Mouse (Mus musculus): ENCODE measurements around the gene Fam120a. TPM values are rescaled to one million over a fixed set of nuclear protein-coding genes. Genes with fewer than 3 reads are reported as not detected.

Fam120a gene
- polyA plus RNA-seq, 1 experiment from 2014 or later: 15.3 TPM

DNA sequence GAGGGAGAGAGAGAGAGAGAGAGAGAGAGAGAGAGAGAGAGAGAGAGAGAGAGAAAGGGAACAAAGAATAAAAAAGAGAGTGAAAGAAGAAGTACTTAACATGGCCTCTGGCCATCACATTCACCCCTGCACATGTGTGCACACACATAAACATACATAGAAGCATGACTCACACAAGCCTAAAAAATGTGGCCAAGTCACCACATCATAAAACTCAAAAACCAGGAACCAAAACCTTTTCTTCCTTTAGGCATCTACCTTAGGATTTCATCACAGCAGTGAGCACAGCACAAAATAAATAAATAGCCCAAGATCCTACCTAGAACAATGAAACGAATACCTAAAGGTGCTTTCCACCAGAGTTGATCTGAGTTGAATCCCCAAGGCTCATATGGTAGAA, 105.9 kb downstream of the Fam120a start:
- H3K9me3 ChIP-seq: no peaks in the 10 kb centered on the region
- no peak overlapping the region for H3K4me2 ChIP-seq (replicated peaks)
- no peak overlapping the region for H3K4me3 ChIP-seq
- H3K27me3 ChIP-seq (replicated peaks): no peaks in the 10 kb centered on the region
- no peak overlapping the region for H3K9ac ChIP-seq
- WGBS: 97% methylated on average over 1 of the region's 1 CpGs
- H3K36me3 ChIP-seq: peaks cover 4% of the 10 kb centered on the region; the same call in 1 of the 2 replicates
- peaks cover 31% of the 10 kb centered on the region for H3K4me1 ChIP-seq
- H3K27ac ChIP-seq: no peak overlapping the region
- ATAC-seq (ENCODE audit: low FRiP score, low read depth): no peak

- peaks cover 4% of the 10 kb centered on the region; the same call in 1 of the 2 replicates for H3K36me3 ChIP-seq
- no peak for ATAC-seq (ENCODE audit: low FRiP score, low read depth)
- no peak overlapping the region for H3K4me3 ChIP-seq
- H3K9me3 ChIP-seq: no peaks in the 10 kb centered on the region
- 71% methylated on average over 4 of the region's 4 CpGs for WGBS
- H3K27ac ChIP-seq: no peak overlapping the region
- H3K27me3 ChIP-seq (replicated peaks): no peaks in the 10 kb centered on the region
- H3K4me2 ChIP-seq (replicated peaks): no peak overlapping the region
- H3K9ac ChIP-seq: 0 out of 2 replicates have a peak overlapping the region, but pooled peaks have one; percentile 13
- H3K4me1 ChIP-seq: peaks cover 53% of the 10 kb centered on the region
These were observed 109.0 kb downstream of the Fam120a start for GRCm38 (mm10) chr13:48858779-48859178.

DNA sequence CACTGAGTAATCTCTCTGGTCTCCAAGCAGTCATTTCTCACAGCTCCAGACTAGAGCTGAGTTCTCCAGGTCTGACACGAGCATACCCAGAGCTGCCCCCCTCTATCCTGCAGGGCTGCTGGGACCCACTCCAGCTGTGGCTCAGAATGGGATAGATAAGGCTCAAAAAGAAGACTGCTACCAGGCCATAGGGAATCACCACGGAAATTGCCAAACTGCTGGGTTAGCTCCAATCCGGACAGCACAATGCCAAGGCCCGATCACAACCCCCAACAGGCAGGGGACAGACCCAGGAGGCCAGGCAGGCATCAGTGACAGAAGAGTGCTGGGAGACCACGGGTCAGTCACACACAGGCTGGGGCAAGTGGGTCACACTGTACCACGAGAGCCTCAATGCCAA, 109.8 kb downstream of the Fam120a start:
- 75% methylated on average over 6 of the region's 6 CpGs for WGBS
- 0 out of 2 replicates have a peak, but pooled peaks have one; percentile 26 for ATAC-seq (ENCODE audit: low FRiP score, low read depth)
- Histone ChIP-seq H3K4me2 (replicated peaks) (no peak overlapping the region), H3K27ac (no peak overlapping the region), H3K4me3 (no peak overlapping the region), H3K4me1 (peaks cover 49% of the 10 kb centered on the region), H3K27me3 (replicated peaks) (no peaks in the 10 kb centered on the region), H3K9ac (no peak overlapping the region), H3K9me3 (no peaks in the 10 kb centered on the region), H3K36me3 (peaks cover 4% of the 10 kb centered on the region; the same call in 1 of the 2 replicates)

DNA sequence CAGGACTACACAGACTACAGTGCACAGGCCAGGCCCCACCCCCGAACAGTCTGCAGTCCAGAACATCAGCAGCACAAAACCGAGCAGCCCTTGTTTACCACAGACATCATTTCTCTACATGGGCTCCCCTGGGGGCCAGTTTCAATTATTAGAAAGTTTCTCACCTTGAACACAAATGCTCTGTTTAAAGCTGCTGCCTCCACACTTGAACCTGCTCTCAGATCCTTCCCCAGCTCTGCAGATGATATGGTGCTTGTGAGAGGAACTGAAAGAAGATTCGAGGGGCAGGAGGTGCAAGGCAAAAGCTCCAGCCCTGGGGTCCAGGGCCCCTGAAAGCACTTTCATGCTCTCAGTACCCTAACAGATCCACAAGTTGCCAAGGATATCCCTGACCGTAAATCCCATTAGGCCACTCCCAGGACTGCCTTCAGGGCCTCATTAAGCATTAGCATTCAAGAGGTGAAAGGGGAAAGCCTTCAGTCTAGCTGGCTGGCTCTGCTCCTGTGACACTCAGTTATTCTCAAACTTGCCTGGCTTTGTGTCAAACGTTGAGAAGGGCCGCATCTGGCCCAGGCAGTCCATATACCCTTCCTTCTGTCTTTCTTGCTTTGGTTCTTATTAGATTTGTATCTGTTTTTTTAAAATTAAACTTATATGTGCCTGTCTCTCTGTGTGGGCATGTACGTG, 110.4 kb downstream of the Fam120a start:
- Histone ChIP-seq H3K36me3 (peaks cover 4% of the 10 kb centered on the region; the same call in 1 of the 2 replicates), H3K9ac (0 out of 2 replicates have a peak overlapping the region, but pooled peaks have one; percentile 5), H3K4me3 (no peak overlapping the region), H3K4me1 (peaks cover 49% of the 10 kb centered on the region), H3K4me2 (replicated peaks) (no peak overlapping the region), H3K9me3 (no peaks in the 10 kb centered on the region), H3K27ac (no peak overlapping the region), H3K27me3 (replicated peaks) (no peaks in the 10 kb centered on the region)
- 49% methylated on average over 7 of the region's 7 CpGs for WGBS
- ATAC-seq (ENCODE audit: low FRiP score, low read depth): 0 out of 2 replicates have a peak, but pooled peaks have one; percentile 36

- Histone ChIP-seq H3K27ac (no peak overlapping the region), H3K4me1 (peaks cover 61% of the 10 kb centered on the region), H3K36me3 (no peaks in the 10 kb centered on the region), H3K9me3 (no peaks in the 10 kb centered on the region), H3K4me2 (replicated peaks) (no peak overlapping the region), H3K9ac (no peak overlapping the region), H3K4me3 (no peak overlapping the region), H3K27me3 (replicated peaks) (no peaks in the 10 kb centered on the region)
- WGBS: 52% methylated on average over 3 of the region's 3 CpGs
- ATAC-seq (ENCODE audit: low FRiP score, low read depth): no peak
These were observed 113.9 kb downstream of the Fam120a start for GRCm38 (mm10) chr13:48853947-48854346.

- Histone ChIP-seq H3K27ac (no peak overlapping the region), H3K9me3 (no peaks in the 10 kb centered on the region), H3K4me2 (replicated peaks) (no peak overlapping the region), H3K4me1 (peaks cover 61% of the 10 kb centered on the region), H3K4me3 (no peak overlapping the region), H3K27me3 (replicated peaks) (no peaks in the 10 kb centered on the region), H3K36me3 (no peaks in the 10 kb centered on the region), H3K9ac (no peak overlapping the region)
- WGBS: 48% methylated on average over 2 of the region's 2 CpGs
- ATAC-seq (ENCODE audit: low FRiP score, low read depth): no peak
These were observed 114.3 kb downstream of the Fam120a start for GRCm38 (mm10) chr13:48853475-48853874.

GRCm38 (mm10) chr13:48852859-48853258, 115.0 kb downstream of the Fam120a start:
- H3K9ac ChIP-seq: no peak overlapping the region
- H3K4me2 ChIP-seq (replicated peaks): no peak overlapping the region
- no peaks in the 10 kb centered on the region for H3K9me3 ChIP-seq
- no peak overlapping the region for H3K27ac ChIP-seq
- no peak for ATAC-seq (ENCODE audit: low FRiP score, low read depth)
- H3K27me3 ChIP-seq (replicated peaks): no peaks in the 10 kb centered on the region
- peaks cover 58% of the 10 kb centered on the region for H3K4me1 ChIP-seq
- WGBS: 69% methylated on average over 3 of the region's 3 CpGs
- H3K36me3 ChIP-seq: no peaks in the 10 kb centered on the region
- H3K4me3 ChIP-seq: no peak overlapping the region

GRCm38 (mm10) chr13:48851719-48852118, 116.1 kb downstream of the Fam120a start:
- H3K9ac ChIP-seq: no peak overlapping the region

DNA sequence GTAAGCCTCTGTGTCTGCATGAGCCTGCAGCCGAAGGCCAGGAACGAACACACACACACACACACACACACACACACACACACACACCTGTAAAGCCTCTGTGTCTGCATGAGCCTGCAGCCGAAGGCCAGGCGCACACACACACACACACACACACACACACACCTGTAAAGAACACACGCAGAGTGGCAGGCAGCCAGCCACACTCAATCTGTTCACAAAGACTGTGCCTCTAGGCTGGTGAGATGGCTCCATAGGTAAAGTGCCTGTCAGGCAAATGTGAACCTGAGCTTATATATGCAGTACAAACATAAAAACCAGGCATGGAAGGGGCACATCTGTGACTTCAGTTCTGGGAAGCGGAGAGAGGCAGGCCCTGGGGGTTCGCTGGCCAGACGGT, 117.0 kb downstream of the Fam120a start:
- no peak overlapping the region for H3K27ac ChIP-seq

More at GRCm38 (mm10) chr13:48851719-48852118, 116.1 kb downstream of the Fam120a start:
- peaks cover 46% of the 10 kb centered on the region for H3K4me1 ChIP-seq
- no peaks in the 10 kb centered on the region for H3K27me3 ChIP-seq (replicated peaks)
- no peaks in the 10 kb centered on the region for H3K9me3 ChIP-seq
- 95% methylated on average over 5 of the region's 5 CpGs for WGBS
- no peak overlapping the region for H3K4me3 ChIP-seq
- H3K36me3 ChIP-seq: no peaks in the 10 kb centered on the region
- no peak overlapping the region for H3K27ac ChIP-seq
- no peak overlapping the region for H3K4me2 ChIP-seq (replicated peaks)
- no peak for ATAC-seq (ENCODE audit: low FRiP score, low read depth)

GRCm38 (mm10) chr13:48850326-48850725, 117.5 kb downstream of the Fam120a start:
- Histone ChIP-seq H3K36me3 (no peaks in the 10 kb centered on the region), H3K4me2 (replicated peaks) (no peak overlapping the region), H3K4me1 (peaks cover 41% of the 10 kb centered on the region), H3K27me3 (replicated peaks) (no peaks in the 10 kb centered on the region), H3K27ac (no peak overlapping the region), H3K4me3 (no peak overlapping the region), H3K9ac (no peak overlapping the region), H3K9me3 (no peaks in the 10 kb centered on the region)
- no peak for ATAC-seq (ENCODE audit: low FRiP score, low read depth)
- 71% methylated on average over 2 of the region's 2 CpGs for WGBS

More for the DNA sequence above, 117.0 kb downstream of the Fam120a start:
- Histone ChIP-seq H3K9ac (0 out of 2 replicates have a peak overlapping the region, but pooled peaks have one; percentile 21), H3K4me3 (no peak overlapping the region), H3K27me3 (replicated peaks) (no peaks in the 10 kb centered on the region), H3K4me2 (replicated peaks) (no peak overlapping the region), H3K9me3 (no peaks in the 10 kb centered on the region), H3K36me3 (no peaks in the 10 kb centered on the region), H3K4me1 (peaks cover 41% of the 10 kb centered on the region)
- ATAC-seq (ENCODE audit: low FRiP score, low read depth): no peak
- 85% methylated on average over 8 of the region's 8 CpGs for WGBS

GRCm38 (mm10) chr13:48849155-48849554, 118.7 kb downstream of the Fam120a start:
- Histone ChIP-seq H3K27ac (no peak overlapping the region), H3K4me1 (peaks cover 30% of the 10 kb centered on the region), H3K9ac (no peak overlapping the region; the same call in 1 of the 2 replicates), H3K4me2 (replicated peaks) (no peak overlapping the region), H3K4me3 (no peak overlapping the region), H3K9me3 (no peaks in the 10 kb centered on the region), H3K27me3 (replicated peaks) (no peaks in the 10 kb centered on the region), H3K36me3 (no peaks in the 10 kb centered on the region)
- ATAC-seq (ENCODE audit: low FRiP score, low read depth): no peak
- 40% methylated on average over 3 of the region's 3 CpGs for WGBS

DNA sequence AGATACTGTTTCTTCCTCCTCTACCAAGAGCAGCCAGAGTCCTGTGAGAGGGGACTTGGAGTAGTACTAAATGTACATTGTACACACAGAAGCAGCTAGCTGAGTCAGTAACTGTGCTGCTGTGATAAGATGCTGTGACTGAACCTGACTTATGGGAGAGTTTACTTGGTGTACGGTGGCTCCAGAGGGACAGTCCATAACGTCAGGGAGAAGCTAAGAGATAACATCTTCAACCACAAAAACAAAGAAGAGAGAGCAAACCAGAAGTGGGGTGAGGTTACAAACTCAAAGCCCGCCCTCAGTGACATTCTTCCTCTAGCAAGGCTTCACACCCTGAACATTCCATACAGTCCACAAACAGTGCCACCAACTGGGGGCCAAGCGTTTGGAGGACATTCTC, 122.5 kb downstream of the Fam120a start:
- Histone ChIP-seq H3K27ac (no peak overlapping the region), H3K36me3 (0 out of 2 replicates have a peak, but pooled peaks cover 3% of the 10 kb centered on the region), H3K4me1 (peaks cover 13% of the 10 kb centered on the region; the same call in 1 of the 2 replicates), H3K4me3 (no peak overlapping the region), H3K9me3 (no peaks in the 10 kb centered on the region), H3K27me3 (replicated peaks) (no peaks in the 10 kb centered on the region), H3K4me2 (replicated peaks) (no peak overlapping the region), H3K9ac (no peak overlapping the region)
- WGBS: 83% methylated on average over 4 of the region's 4 CpGs
- no peak for ATAC-seq (ENCODE audit: low FRiP score, low read depth)

Data from neural tube, embryonic 12.5 days (tissue).